Mouse (Mus musculus): ENCODE data around the gene Inafm2. TPM values are rescaled to one million over a fixed set of nuclear protein-coding genes. Genes with fewer than 3 reads are reported as not detected.

Inafm2 gene
- polyA plus RNA-seq, 1 experiment from 2014 or later, result 25.2 TPM

- Histone ChIP-seq H3K9me3 (no peaks in the 10 kb centered on the region), H3K36me3 (no peaks in the 10 kb centered on the region), H3K27me3 (replicated peaks) (peaks cover 32% of the 10 kb centered on the region), H3K4me2 (replicated peaks) (no peak overlapping the region), H3K4me1 (peaks cover 10% of the 10 kb centered on the region), H3K4me3 (no peak overlapping the region), H3K27ac (no peak overlapping the region), H3K9ac (no peak overlapping the region)
- WGBS, result 48% methylated on average over 4 of the region's 4 CpGs
- no peak for ATAC-seq (ENCODE audit: low FRiP score, low read depth)
Measured at GRCm38 (mm10) chr2:118729194-118729593, 16.4 kb upstream of the Inafm2 start.

GRCm38 (mm10) chr2:118729816-118730621 is 15.5 kb upstream of the Inafm2 start:
- H3K4me3 ChIP-seq, result no peak overlapping the region
- H3K36me3 ChIP-seq, result no peaks in the 10 kb centered on the region
- no peak overlapping the region for H3K4me2 ChIP-seq (replicated peaks)
- H3K4me1 ChIP-seq, result peaks cover 10% of the 10 kb centered on the region
- H3K9me3 ChIP-seq, result no peaks in the 10 kb centered on the region
- no peak overlapping the region for H3K27ac ChIP-seq
- no peak overlapping the region for H3K9ac ChIP-seq
- no peak for ATAC-seq (ENCODE audit: low FRiP score, low read depth)
- WGBS, result 30% methylated on average over 8 of the region's 8 CpGs
- H3K27me3 ChIP-seq (replicated peaks), result peaks cover 32% of the 10 kb centered on the region

DNA sequence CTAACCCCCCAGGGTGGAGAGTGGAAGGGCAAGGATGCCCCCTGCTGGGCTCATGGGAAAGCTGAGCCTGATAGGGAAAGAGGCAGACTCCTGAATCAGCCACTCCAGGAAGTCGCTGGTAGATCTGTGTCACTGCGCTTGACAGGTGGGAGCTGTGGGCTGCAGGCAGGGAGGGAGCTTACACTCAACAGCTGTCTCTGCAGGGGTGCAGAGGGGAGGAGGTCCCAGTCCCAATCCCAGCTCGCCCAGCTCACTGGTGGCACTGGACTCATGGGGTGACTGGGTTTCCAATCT is 15.0 kb upstream of the Inafm2 start:
- H3K4me3 ChIP-seq, result no peak overlapping the region
- H3K9ac ChIP-seq, result no peak overlapping the region
- no peak overlapping the region for H3K4me2 ChIP-seq (replicated peaks)
- no peaks in the 10 kb centered on the region for H3K9me3 ChIP-seq
- H3K36me3 ChIP-seq, result no peaks in the 10 kb centered on the region
- H3K27me3 ChIP-seq (replicated peaks), result peaks cover 32% of the 10 kb centered on the region
- H3K27ac ChIP-seq, result no peak overlapping the region
- H3K4me1 ChIP-seq, result peaks cover 10% of the 10 kb centered on the region
- no peak for ATAC-seq (ENCODE audit: low FRiP score, low read depth)
- WGBS, result 13% methylated on average over 3 of the region's 3 CpGs

DNA sequence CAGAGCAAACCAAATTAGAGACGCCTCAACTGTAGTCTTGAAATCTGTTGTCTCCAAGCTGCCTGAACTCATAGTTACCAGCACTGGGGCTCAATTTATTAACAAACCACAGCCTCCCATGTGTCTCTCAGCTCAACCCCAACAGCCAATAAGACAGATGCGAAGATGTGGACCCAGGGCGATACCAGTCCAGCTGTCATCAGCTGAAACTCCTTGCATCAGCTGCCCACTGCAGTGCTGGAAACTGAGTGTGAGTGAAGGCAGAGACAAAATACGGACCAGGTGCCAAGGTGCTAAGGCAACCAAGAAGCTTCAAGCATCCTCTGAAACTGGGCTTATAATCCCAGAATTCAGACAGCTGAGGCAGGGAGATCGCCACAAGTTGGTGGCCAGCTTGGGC is 13.6 kb upstream of the Inafm2 start:
- Histone ChIP-seq H3K36me3 (no peaks in the 10 kb centered on the region), H3K27me3 (replicated peaks) (peaks cover 29% of the 10 kb centered on the region), H3K4me3 (no peak overlapping the region), H3K4me2 (replicated peaks) (no peak overlapping the region), H3K9me3 (no peaks in the 10 kb centered on the region), H3K4me1 (peaks cover 10% of the 10 kb centered on the region), H3K27ac (no peak overlapping the region), H3K9ac (no peak overlapping the region)
- 86% methylated on average over 5 of the region's 5 CpGs for WGBS
- ATAC-seq (ENCODE audit: low FRiP score, low read depth), result no peak

DNA sequence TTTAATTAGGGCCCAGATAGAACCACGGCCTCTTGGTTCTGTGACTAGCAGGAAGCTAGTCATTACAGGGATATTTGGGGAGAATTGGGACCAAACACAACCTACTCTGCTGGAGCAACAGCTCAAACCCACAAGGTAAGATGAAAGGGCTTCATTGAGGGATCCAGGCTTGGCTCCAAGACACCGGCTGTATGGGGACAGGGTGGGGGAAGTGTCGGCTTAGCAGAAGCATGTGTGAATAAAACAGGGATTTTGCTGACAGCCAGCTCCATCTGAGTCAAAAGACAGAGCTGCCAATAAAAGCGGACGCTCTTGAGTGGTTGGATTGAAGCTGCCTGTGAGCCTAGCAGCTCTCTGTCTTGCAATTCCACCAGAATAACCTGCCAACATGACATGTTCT is 12.2 kb upstream of the Inafm2 start:
- 68% methylated on average over 5 of the region's 5 CpGs for WGBS
- Histone ChIP-seq H3K4me3 (no peak overlapping the region), H3K9ac (no peak overlapping the region), H3K27me3 (replicated peaks) (peaks cover 23% of the 10 kb centered on the region), H3K4me1 (peaks cover 4% of the 10 kb centered on the region), H3K4me2 (replicated peaks) (no peak overlapping the region), H3K27ac (no peak overlapping the region), H3K9me3 (no peaks in the 10 kb centered on the region), H3K36me3 (no peaks in the 10 kb centered on the region)
- no peak for ATAC-seq (ENCODE audit: low FRiP score, low read depth)

DNA sequence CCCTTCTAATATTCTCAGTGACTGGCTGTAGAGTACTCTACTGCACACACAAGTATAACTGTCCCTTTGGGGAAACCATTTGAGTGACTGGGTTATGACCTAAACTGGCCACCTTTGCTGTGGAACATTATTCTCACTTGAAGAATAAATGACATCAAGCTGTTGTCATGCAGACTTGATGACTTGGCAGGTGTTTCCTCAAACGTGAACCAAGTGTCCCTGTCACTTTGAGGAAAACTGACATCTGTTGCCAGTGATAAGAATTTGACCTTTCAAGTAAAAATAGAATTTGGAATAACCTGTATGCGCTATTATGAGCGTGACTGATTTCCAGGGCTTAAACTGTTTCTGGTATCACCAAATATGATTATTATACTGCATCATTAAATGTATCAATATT is 5.2 kb upstream of the Inafm2 start:
- H3K27me3 ChIP-seq (replicated peaks), result peaks cover 22% of the 10 kb centered on the region
- 75% methylated on average over 3 of the region's 3 CpGs for WGBS
- peaks cover 6% of the 10 kb centered on the region; the same call in 1 of the 2 replicates for H3K4me1 ChIP-seq

GRCm38 (mm10) chr2:118741183-118741582 is 4.4 kb upstream of the Inafm2 start:
- H3K4me2 ChIP-seq (replicated peaks), result no peak overlapping the region
- no peak overlapping the region for H3K9ac ChIP-seq
- H3K27me3 ChIP-seq (replicated peaks), result peaks cover 22% of the 10 kb centered on the region
- H3K9me3 ChIP-seq, result no peaks in the 10 kb centered on the region
- H3K4me3 ChIP-seq, result no peak overlapping the region
- no peak overlapping the region for H3K27ac ChIP-seq
- ATAC-seq (ENCODE audit: low FRiP score, low read depth), result no peak
- 76% methylated on average over 9 of the region's 9 CpGs for WGBS
- H3K4me1 ChIP-seq, result peaks cover 8% of the 10 kb centered on the region; the same call in 1 of the 2 replicates
- H3K36me3 ChIP-seq, result no peaks in the 10 kb centered on the region

More for the DNA sequence above, 5.2 kb upstream of the Inafm2 start:
- Histone ChIP-seq H3K9ac (no peak overlapping the region), H3K27ac (no peak overlapping the region), H3K36me3 (no peaks in the 10 kb centered on the region), H3K4me2 (replicated peaks) (no peak overlapping the region), H3K9me3 (no peaks in the 10 kb centered on the region), H3K4me3 (no peak overlapping the region)
- no peak for ATAC-seq (ENCODE audit: low FRiP score, low read depth)

DNA sequence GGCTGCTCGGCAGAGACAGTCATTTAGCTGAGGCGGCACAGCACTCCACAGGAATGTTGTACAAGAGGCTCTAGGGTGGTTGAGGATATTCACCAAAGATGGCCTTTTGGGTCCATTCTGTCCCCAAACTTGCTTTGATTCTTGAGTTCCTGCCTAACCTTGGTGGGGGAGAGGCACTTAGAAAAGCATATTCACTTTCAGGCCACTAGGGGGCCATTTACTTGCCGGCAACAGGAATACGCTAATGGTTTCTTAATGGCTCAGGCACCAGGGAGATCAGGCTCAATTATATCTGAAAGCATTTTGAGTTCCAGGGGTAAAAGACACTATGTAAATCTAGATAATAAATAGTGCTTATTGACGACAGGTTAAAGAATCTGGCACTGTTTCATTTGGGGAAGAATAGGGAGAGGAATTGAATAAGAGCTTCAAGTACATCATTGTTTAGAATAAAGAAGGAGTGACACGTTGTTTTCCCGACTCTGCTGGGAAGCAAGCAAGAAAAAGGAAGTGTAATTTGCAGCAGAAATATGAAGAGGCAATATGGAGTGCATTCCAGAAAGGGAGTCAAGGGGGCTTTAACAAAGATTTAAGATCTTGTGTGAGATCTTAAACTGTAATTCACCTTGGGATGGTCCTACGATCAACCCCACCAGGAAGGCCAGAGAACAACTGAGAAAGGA is 2.2 kb upstream of the Inafm2 start:
- no peak overlapping the region for H3K4me3 ChIP-seq
- no peaks in the 10 kb centered on the region for H3K9me3 ChIP-seq
- ATAC-seq (ENCODE audit: low FRiP score, low read depth), result no peak
- H3K27ac ChIP-seq, result no peak overlapping the region
- no peak overlapping the region for H3K4me2 ChIP-seq (replicated peaks)
- peaks cover 24% of the 10 kb centered on the region for H3K27me3 ChIP-seq (replicated peaks)
- H3K9ac ChIP-seq, result no peak overlapping the region
- H3K4me1 ChIP-seq, result peaks cover 30% of the 10 kb centered on the region
- 24% methylated on average over 8 of the region's 8 CpGs for WGBS
- H3K36me3 ChIP-seq, result no peaks in the 10 kb centered on the region

DNA sequence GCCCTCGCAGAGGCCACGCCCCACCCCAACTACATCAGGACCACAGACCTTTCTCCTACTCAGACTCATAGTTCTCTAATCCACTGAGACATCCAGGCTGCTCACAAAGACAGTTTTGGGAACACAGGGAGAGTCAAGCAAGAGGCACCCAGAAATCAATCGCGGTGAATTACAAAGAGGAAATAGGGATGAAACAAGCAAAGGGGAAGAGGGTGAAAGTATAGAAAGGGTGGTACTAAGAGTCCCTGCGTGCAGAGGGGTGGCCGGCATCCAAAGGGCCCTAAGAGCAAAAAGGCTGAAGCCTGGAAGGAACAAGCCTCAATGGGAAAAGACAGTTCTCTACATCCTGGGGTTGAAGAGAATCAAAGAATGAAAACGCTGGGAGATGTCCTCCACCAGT is 937 bp upstream of the Inafm2 start:
- H3K4me3 ChIP-seq, result no peak overlapping the region
- no peak overlapping the region for H3K9ac ChIP-seq
- peaks cover 40% of the 10 kb centered on the region for H3K4me1 ChIP-seq
- no peaks in the 10 kb centered on the region for H3K9me3 ChIP-seq
- H3K27ac ChIP-seq, result no peak overlapping the region
- WGBS, result 4% methylated on average over 7 of the region's 7 CpGs
- ATAC-seq (ENCODE audit: low FRiP score, low read depth), result no peak
- peak overlapping the region; percentile 99; the same call in 1 of the 2 replicates for H3K4me2 ChIP-seq (replicated peaks)
- no peaks in the 10 kb centered on the region for H3K36me3 ChIP-seq
- H3K27me3 ChIP-seq (replicated peaks), result peaks cover 24% of the 10 kb centered on the region

DNA sequence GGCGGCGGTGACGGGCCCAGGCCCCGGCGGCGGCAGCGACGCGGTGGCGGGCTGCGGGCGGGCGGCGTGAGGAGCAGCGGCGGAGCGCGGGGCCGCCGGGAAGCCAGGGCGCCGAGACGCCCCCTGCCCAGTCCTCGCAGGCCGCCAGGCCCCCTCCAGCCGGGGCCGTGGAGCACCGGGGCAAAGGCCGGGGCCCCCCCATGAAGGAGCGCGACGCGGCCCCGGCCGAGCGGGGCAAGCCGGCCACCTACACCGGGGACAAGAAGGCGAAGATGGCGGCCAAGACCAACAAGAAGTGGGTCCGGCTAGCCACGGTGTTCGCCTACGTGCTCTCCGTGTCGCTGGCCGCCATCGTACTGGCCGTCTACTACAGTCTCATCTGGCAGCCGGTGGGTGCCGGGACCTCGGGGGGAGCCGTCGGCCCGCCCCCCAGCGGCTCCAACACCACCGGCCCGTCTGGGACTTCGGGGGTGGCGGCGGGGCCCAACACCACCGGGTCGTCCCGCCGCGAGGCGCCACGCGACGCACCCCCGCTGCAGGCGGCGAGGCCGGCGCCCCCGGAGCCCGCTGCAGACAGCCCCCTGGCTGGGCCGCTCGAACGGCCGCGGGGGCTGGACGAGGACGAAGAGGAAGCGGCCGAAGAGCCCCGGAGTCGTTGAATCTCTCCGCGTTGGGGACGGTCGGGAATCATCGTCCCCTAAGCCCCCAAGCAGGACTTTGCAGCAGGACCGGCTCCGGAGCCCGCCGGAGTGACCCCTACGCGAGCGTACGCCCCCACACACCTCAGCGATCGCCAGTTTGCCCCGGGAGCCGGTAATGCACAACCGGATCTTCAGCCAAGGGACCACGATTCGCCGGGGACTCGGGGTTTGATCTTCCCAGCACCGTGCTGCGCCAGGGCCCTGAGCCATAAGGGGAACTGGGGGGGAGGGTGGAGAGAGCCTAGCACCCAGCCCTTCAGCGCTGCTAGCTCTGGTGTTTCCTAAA is 650 bp downstream of the Inafm2 start:
- WGBS, result under 1% methylated on average over 112 of the region's 113 CpGs
- peak overlapping the region; percentile 99 for H3K4me2 ChIP-seq (replicated peaks)
- 0 out of 2 replicates have a peak overlapping the region, but pooled peaks have one; percentile 59 for H3K27ac ChIP-seq
- H3K4me3 ChIP-seq, result peak overlapping the region; percentile 96
- H3K9ac ChIP-seq, result peak overlapping the region; percentile 93
- no peaks in the 10 kb centered on the region for H3K36me3 ChIP-seq
- ATAC-seq (ENCODE audit: low FRiP score, low read depth), result peak; percentile 63
- H3K9me3 ChIP-seq, result no peaks in the 10 kb centered on the region
- H3K4me1 ChIP-seq, result peaks cover 49% of the 10 kb centered on the region
- peaks cover 24% of the 10 kb centered on the region for H3K27me3 ChIP-seq (replicated peaks)

DNA sequence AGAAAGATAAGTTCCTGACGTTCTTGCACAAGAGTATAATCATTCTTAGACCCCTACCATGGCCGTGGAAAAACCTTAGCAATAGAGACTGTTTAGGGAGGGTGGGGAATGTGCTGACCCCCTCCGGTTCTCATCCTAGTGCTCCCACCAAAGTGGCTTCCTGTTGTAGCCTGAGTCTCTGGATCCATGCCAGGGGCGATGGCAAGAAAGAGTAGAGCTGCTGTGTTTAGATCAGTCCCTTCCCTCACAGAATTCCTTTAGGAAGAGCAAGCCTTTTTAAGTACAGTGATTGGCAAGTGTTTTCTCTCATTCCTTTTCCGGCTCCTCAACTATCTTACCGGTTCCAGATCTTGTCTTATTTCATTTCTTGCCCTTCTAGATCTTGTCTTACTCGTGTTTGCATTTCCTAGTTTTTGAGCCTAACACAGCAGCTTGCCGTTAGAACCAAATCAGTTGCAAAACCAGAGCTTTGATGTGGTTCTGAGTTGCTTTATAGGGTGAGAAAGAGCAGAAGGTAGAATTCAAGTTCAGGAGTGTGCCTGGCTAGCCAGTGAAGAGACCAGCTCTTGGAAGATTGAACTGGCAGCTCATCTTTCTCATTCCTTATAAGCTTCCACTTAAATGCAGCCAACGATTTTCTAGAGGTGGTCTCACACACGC is 1.9 kb downstream of the Inafm2 start:
- Histone ChIP-seq H3K4me1 (peaks cover 49% of the 10 kb centered on the region), H3K4me3 (peak overlapping the region; percentile 96), H3K36me3 (no peaks in the 10 kb centered on the region), H3K27ac (no peak overlapping the region), H3K4me2 (replicated peaks) (peak overlapping the region; percentile 99), H3K27me3 (replicated peaks) (peaks cover 18% of the 10 kb centered on the region), H3K9ac (0 out of 2 replicates have a peak overlapping the region, but pooled peaks have one; percentile 9), H3K9me3 (no peaks in the 10 kb centered on the region)
- WGBS, result 41% methylated on average over 10 of the region's 10 CpGs
- ATAC-seq (ENCODE audit: low FRiP score, low read depth), result no peak

All from neural tube, embryonic 12.5 days (tissue).